Mouse (Mus musculus) kidney, adult 2 months (tissue): ENCODE data around the gene Sri. TPM values are rescaled to one million over a fixed set of nuclear protein-coding genes. Genes with fewer than 3 reads are reported as not detected.
"Not testable (repeated sequence)": the region's sequence is repeated elsewhere in the genome, so short reads cannot be mapped to it uniquely, and the experiment has no call there.

Source experiments
- DNase-seq: peaks from one replicate; pipeline ENCODE4 v3.0.0; 2021
- H3K27ac ChIP-seq: fragments of 200-500 bp; 2 replicates; pipeline ENCODE4 v1.5.1; 2012; ENCODE audit warnings: low read depth, low read length, control low read depth, inconsistent platforms; ENCODE audit not compliant: insufficient read depth
- H3K27me3 ChIP-seq: fragments of 200-500 bp; replicated peaks from 2 replicates; pipeline ENCODE4 v1.6.1; 2012; ENCODE audit warnings: mild to moderate bottlenecking, moderate library complexity, low read length, inconsistent platforms; ENCODE audit not compliant: control insufficient read depth, insufficient read depth
- H3K36me3 ChIP-seq: fragments of 200-500 bp; 2 replicates; pipeline ENCODE4 v1.6.1; 2012; ENCODE audit warnings: mild to moderate bottlenecking, moderate library complexity, low read length, inconsistent platforms; ENCODE audit not compliant: control insufficient read depth, insufficient read depth
- H3K4me1 ChIP-seq: fragments of 200-500 bp; 2 replicates; pipeline ENCODE4 v1.6.1; 2011; ENCODE audit warnings: low read length; ENCODE audit not compliant: control insufficient read depth, insufficient read depth
- H3K4me3 ChIP-seq: fragments of 200-500 bp; 2 replicates; pipeline ENCODE4 v1.5.1; 2011; ENCODE audit warnings: mild to moderate bottlenecking, low read depth, low read length, control low read depth; ENCODE audit not compliant: insufficient read depth
- CTCF ChIP-seq: fragments of 200-500 bp; conservative IDR thresholded peaks from 2 replicates; pipeline ENCODE4 v1.5.1; 2011; ENCODE audit warnings: low read depth, mild to moderate bottlenecking, control low read depth, low read length, moderate library complexity, mixed read lengths; ENCODE audit not compliant: insufficient read depth, insufficient read length
- POLR2A ChIP-seq: fragments of 200-500 bp; IDR thresholded peaks from one replicate; pipeline ENCODE4 v1.6.1; 2011; ENCODE audit warnings: low read depth, low read length, control low read depth
- WGBS: fragments of 180-500 bp; shearing (Covaris S2); methylation state at CpG from one replicate; pipeline ENCODE4 v1.1.7; 2018; 5-methylcytosine and 5-hydroxymethylcytosine counted together
- polyA plus RNA-seq: library from polyadenylated mRNA; depleted of rRNA; stranded (reverse); fragments of >200 nt; gene quantifications from 2 replicates; pipeline ENCODE4 v1.2.3, GENCODE M21; 2012; rRNA removed

The Sri gene
- 248 and 288 TPM in 2 replicates for polyA plus RNA-seq

DNA sequence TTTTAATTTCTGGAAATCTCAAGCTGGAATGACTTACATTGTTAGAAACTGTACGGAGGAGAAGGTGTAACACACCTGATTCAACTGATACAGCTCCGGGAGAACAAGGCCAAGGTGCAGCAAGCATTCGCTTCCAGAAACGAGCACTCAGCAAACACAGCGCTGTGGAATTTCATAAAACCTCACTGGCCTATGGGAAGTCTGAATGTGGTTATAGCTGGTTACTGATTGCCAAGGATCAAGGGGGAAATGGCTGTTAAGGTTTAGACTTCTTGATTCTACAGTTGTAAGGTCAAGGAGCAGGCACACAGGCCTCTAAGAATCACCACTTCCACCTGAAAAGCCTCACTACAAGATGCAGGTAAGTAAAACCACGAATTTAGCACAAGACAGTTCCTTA is at the start of gene Sri:
TSS of gene Sri (plus strand) at position 224 of the 400 bp plus-strand sequence.
- H3K27ac ChIP-seq = peak within 1 kb of the TSS; percentile 73; the same call in 1 of the 2 replicates
- peaks cover 10% of the 10 kb centered on the region; the same call in 1 of the 2 replicates for H3K4me1 ChIP-seq
- no peaks in the 10 kb centered on the region for H3K36me3 ChIP-seq
- WGBS = 29% methylated on average over 6 of the region's 6 CpGs
- TF ChIP-seq POLR2A = no peak
- no peak for TF ChIP-seq CTCF
- H3K27me3 ChIP-seq = no peaks in the 10 kb centered on the region
- no peak within 1 kb of the TSS for H3K4me3 ChIP-seq
- DNase-seq = peak; percentile 86

DNA sequence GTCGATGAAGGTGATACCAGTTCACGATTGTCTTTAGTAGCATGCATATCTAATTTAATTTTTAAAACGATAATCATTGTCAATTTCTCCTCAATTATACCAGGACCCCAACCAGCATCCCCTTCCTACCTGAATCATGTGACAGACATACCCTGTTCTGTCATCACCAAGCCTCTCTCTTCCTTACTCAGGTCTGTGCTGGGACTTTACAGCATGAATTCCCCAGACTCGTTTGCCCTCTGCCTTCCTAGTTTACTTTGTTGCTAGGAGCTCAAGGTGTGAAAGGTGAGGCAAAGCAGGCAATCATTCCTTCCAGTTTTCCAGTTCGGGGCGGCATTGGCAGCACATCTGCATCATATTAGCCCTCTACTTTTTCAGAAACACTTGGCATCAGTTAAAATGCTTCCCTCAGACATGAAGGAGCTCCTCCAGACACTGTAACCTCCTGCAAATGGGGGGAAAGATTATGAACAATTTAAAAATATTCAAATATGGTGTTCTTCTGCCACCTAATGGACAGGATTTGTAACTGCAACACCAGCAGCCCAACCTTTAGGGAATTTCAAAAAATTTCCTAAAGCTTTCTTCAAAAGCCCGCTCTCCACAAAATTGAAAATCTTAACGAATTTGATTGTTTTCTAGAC is 49.4 kb upstream of the Sri start:
- Histone ChIP-seq H3K4me3 (no peak overlapping the region), H3K27me3 (no peaks in the 10 kb centered on the region), H3K27ac (no peak overlapping the region), H3K36me3 (no peaks in the 10 kb centered on the region), H3K4me1 (no peaks in the 10 kb centered on the region)
- peak; percentile 8 for DNase-seq
- no peak for TF ChIP-seq POLR2A
- no peak for TF ChIP-seq CTCF
- 49% methylated on average over 8 of the region's 8 CpGs for WGBS

DNA sequence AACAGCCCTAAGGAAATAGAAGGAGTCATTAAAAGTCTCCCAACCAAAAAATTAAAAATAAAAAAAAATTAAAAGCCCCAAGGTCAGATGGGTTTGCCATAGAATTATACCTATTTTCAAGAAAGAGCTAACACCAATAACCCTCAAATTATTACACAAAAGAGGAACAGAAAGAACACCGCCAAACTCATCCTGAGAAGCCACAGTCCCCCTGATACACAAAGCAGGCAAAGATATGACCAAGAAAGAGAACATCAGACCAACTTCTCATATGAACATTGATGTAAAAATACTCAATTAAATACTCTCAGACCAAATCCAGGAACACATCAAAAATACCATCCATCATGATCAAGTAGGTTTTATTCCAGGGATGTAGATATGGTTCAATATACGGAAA is 48.8 kb upstream of the Sri start:
- no peak for DNase-seq
- no peak for TF ChIP-seq POLR2A
- no peak for TF ChIP-seq CTCF
- no peaks in the 10 kb centered on the region for H3K27me3 ChIP-seq
- no peak overlapping the region for H3K27ac ChIP-seq
- no peaks in the 10 kb centered on the region for H3K4me1 ChIP-seq
- no peak overlapping the region for H3K4me3 ChIP-seq
- no peaks in the 10 kb centered on the region for H3K36me3 ChIP-seq
- 92% methylated on average over 2 of the region's 2 CpGs for WGBS

DNA sequence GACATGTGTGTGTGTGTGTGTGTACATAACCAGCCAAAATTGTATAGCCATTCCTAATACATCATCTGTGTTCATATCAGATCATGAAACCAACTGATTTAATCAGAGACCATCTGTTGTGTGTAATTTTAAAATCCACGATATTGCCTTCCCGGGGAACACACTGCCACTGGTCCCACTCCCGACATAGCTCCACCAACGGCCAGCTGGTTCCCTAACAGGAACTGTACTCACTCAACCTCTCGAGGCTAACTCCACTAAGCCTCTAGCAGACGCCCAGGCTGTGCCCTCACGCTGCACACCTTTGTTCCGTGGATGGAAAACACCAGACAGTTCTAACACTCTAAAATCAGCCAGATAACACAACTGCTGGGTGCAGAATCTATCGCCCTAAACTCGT is 45.4 kb upstream of the Sri start:
- TF ChIP-seq POLR2A (no peak), CTCF (no peak)
- Histone ChIP-seq H3K36me3 (no peaks in the 10 kb centered on the region), H3K27ac (no peak overlapping the region), H3K4me3 (no peak overlapping the region), H3K27me3 (no peaks in the 10 kb centered on the region), H3K4me1 (no peaks in the 10 kb centered on the region)
- no peak for DNase-seq
- WGBS = 75% methylated on average over 10 of the region's 10 CpGs

DNA sequence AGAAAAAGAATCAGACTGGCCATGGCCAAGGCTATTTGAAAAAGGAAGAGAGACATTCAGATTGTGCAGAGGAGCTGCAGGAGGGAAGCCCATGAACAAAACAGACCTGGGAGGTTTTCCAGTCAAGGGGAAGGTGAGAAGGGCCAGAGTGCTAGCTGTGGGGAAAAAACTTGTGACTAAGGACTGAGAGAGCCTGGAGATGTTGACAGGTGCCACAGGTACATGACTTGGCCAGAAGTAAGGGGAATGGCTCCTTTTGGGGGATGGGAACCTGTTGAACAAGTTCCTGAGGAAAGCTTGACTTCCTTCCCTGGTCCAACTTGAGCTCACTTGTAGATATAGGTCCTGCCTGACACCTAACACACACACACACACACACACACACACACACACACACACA is 43.1 kb upstream of the Sri start:
- TF ChIP-seq POLR2A = no peak
- no peak for TF ChIP-seq CTCF
- no peaks in the 10 kb centered on the region for H3K4me1 ChIP-seq
- H3K36me3 ChIP-seq = no peaks in the 10 kb centered on the region
- DNase-seq = no peak
- H3K27ac ChIP-seq = no peak overlapping the region
- H3K4me3 ChIP-seq = no peak overlapping the region
- H3K27me3 ChIP-seq = no peaks in the 10 kb centered on the region

DNA sequence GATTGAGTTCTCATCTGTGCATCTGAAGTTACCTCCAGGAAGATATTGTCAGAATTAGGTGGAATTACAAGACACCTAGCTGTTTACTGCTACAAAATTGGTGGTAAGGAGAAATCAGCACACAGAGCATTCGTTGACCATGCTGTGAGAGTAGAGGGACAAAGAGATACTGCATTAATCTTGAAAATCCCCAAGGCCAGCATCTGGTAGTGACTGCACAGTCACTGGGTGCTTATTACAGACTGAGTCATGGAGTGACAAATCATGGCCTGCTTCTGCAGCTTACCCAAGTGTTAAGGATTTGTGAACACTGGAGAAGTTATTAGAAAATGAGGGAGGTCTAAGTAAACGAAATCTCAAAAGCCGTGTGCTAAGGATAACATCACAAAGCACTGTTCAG is 32.6 kb upstream of the Sri start:
- no peak for DNase-seq
- TF ChIP-seq CTCF (no peak), POLR2A (no peak)
- WGBS = 66% methylated on average over 3 of the region's 3 CpGs

DNA sequence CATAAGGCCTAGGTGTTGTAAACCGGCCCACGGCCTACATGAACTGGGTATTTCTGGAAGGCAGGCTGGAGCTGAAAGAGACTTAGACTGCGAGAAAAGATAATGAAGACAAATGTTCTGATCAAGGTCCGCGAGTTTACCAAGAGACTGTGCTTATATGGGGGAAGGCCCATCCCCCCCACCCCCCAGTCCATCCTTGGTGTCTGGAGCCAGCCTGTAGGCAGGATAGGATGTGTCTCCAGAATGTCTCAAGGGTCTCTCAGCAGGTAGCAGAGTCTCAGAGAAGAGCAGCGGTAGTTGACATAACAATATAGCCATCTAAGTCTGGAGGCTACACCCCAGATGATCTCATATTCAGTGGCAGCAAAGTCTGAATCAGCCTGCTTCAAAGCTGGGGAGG is 11.3 kb upstream of the Sri start:
- H3K36me3 ChIP-seq, DNase-seq, H3K27me3 ChIP-seq, H3K4me1 ChIP-seq, H3K27ac ChIP-seq, H3K4me3 ChIP-seq: not testable (repeated sequence)
- 92% methylated on average over 6 of the region's 6 CpGs for WGBS

More for the DNA sequence above, 32.6 kb upstream of the Sri start:
- Histone ChIP-seq H3K27ac (no peak overlapping the region), H3K36me3 (no peaks in the 10 kb centered on the region), H3K4me1 (no peaks in the 10 kb centered on the region), H3K27me3 (no peaks in the 10 kb centered on the region), H3K4me3 (no peak overlapping the region)
